Mouse (Mus musculus) hindbrain, postnatal 0 days (tissue): ENCODE data around the gene Acsl4. TPM values are rescaled to one million over a fixed set of nuclear protein-coding genes. Genes with fewer than 3 reads are reported as not detected.

ENCODE experiments used
- ATAC-seq: fragments of 200-750 bp; cut with Nextera tagmentation; 2 replicates; pipeline ENCODE4 v1.8.0; 2017; ENCODE audit warnings: mild to moderate bottlenecking, moderate TSS enrichment, moderate library complexity
- DNase-seq: peaks from one replicate; pipeline ENCODE4 v3.0.0-alpha.2; 2015; ENCODE audit warnings: low spot score
- H3K27ac ChIP-seq: fragments of 300-500 bp; sonication (generic); 2 replicates; pipeline ENCODE4 v1.5.1; 2014; ENCODE audit warnings: mild to moderate bottlenecking
- H3K27me3 ChIP-seq: fragments of 300-500 bp; sonication (generic); 2 replicates; pipeline ENCODE4 v1.6.1; 2014; ENCODE audit warnings: low read length, mixed read lengths; ENCODE audit not compliant: insufficient read depth
- H3K36me3 ChIP-seq: fragments of 300-500 bp; sonication (generic); 2 replicates; pipeline ENCODE4 v1.6.1; 2014; ENCODE audit warnings: low read length, mixed read lengths; ENCODE audit not compliant: insufficient read depth
- H3K4me1 ChIP-seq: fragments of 300-500 bp; sonication (generic); 2 replicates; pipeline ENCODE4 v1.6.1; 2014; ENCODE audit warnings: antibody characterized with exemption, low read length, mixed read lengths; ENCODE audit not compliant: insufficient read depth
- H3K4me2 ChIP-seq: fragments of 300-500 bp; sonication (generic); 2 replicates; pipeline ENCODE4 v1.6.1; 2014; ENCODE audit warnings: low read depth, mild to moderate bottlenecking, low read length, moderate library complexity, mixed read lengths
- H3K4me3 ChIP-seq: fragments of 300-500 bp; sonication (generic); 2 replicates; pipeline ENCODE4 v1.5.1; 2014; ENCODE audit warnings: low read length
- H3K9ac ChIP-seq: fragments of 300-500 bp; sonication (generic); replicated peaks from 2 replicates; pipeline ENCODE4 v1.6.1; 2014; ENCODE audit warnings: mild to moderate bottlenecking, low read length, moderate library complexity, mixed read lengths
- H3K9me3 ChIP-seq: fragments of 300-500 bp; sonication (generic); 2 replicates; pipeline ENCODE4 v1.6.1; 2016; ENCODE audit warnings: low read length, mixed read lengths
- CTCF ChIP-seq: IDR thresholded peaks from 2 replicates; pipeline ENCODE4 v1.5.1; 2016; ENCODE audit warnings: antibody characterized with exemption, control low read depth, low read depth
- WGBS: fragments of 180-500 bp; shearing (Covaris S2); extraction: QIAGEN DNeasy Blood & Tissue Kit; methylation state at CpG from one replicate; pipeline ENCODE4 v1.1.7; 2014; 5-methylcytosine and 5-hydroxymethylcytosine counted together
- polyA plus RNA-seq: library from polyadenylated mRNA; unstranded; fragments of >200 nt; fragmentation: Nextera tagmentation; extraction: Ambion mirVana; gene quantifications from 2 replicates; pipeline ENCODE4 v1.2.1, GENCODE M21; 2015
- total RNA-seq: library from RNA; depleted of rRNA; stranded (reverse); fragments of >200 nt; gene quantifications from 2 replicates; pipeline ENCODE4 v1.2.3, GENCODE M21; 2014

Acsl4 gene
- total and polyA plus RNA-seq, 2 experiments from 2014 or later: 30.0 to 30.3 TPM

- DNase-seq (no peak), ATAC-seq (no peak)
- no peaks in the 10 kb centered on the region for H3K36me3 ChIP-seq
- no peak overlapping the region for H3K9ac ChIP-seq
- H3K27ac ChIP-seq: no peak overlapping the region
- no peaks in the 10 kb centered on the region for H3K9me3 ChIP-seq
- no peak for TF ChIP-seq CTCF
- no peak overlapping the region for H3K4me3 ChIP-seq
- H3K27me3 ChIP-seq: no peaks in the 10 kb centered on the region
- 69% methylated on average over 3 of the region's 3 CpGs for WGBS
- no peak overlapping the region for H3K4me2 ChIP-seq
- H3K4me1 ChIP-seq: no peaks in the 10 kb centered on the region
These were observed 5.4 kb downstream of the Acsl4 start for GRCm38 (mm10) chrX:142384918-142385317.

GRCm38 (mm10) chrX:142379894-142380293, 10.4 kb downstream of the Acsl4 start:
- no peaks in the 10 kb centered on the region for H3K9me3 ChIP-seq
- H3K27me3 ChIP-seq: no peaks in the 10 kb centered on the region
- no peak for ATAC-seq
- H3K9ac ChIP-seq: no peak overlapping the region
- DNase-seq: no peak
- H3K27ac ChIP-seq: no peak overlapping the region
- no peak for TF ChIP-seq CTCF
- 85% methylated on average over 6 of the region's 6 CpGs for WGBS
- H3K4me1 ChIP-seq: no peaks in the 10 kb centered on the region
- no peak overlapping the region for H3K4me3 ChIP-seq
- H3K36me3 ChIP-seq: no peaks in the 10 kb centered on the region
- H3K4me2 ChIP-seq: no peak overlapping the region

DNA sequence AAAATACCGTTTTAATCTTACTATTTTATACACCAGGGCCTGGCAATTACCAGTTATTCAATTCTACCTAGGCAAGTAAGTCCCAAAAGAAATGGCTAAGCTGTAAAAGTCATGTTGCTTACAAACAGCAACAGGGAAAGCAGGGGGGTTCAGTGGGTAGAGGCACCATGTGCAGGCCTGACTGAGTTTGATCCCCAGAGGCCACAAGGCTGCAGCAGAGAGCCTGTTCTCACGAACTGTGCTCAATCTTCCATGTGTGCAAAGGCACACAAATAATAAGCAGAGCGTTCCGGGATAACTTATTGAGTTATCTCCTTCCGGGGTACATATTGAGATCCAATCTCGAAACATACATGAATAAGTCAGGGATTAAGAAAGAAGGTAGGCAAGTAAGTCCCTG, 12.3 kb downstream of the Acsl4 start:
- Histone ChIP-seq H3K27ac (no peak overlapping the region), H3K27me3 (no peaks in the 10 kb centered on the region), H3K9ac (no peak overlapping the region), H3K4me2 (no peak overlapping the region), H3K9me3 (no peaks in the 10 kb centered on the region), H3K4me1 (no peaks in the 10 kb centered on the region), H3K4me3 (no peak overlapping the region), H3K36me3 (no peaks in the 10 kb centered on the region)
- TF ChIP-seq CTCF: 0 out of 2 replicates have a peak, but pooled peaks have one; percentile 5
- DNase-seq (no peak), ATAC-seq (no peak)
- 79% methylated on average over 6 of the region's 6 CpGs for WGBS

GRCm38 (mm10) chrX:142377358-142377757, 13.0 kb downstream of the Acsl4 start:
- Histone ChIP-seq H3K27me3 (no peaks in the 10 kb centered on the region), H3K4me2 (no peak overlapping the region), H3K4me1 (no peaks in the 10 kb centered on the region), H3K9ac (no peak overlapping the region), H3K9me3 (no peaks in the 10 kb centered on the region), H3K4me3 (no peak overlapping the region), H3K27ac (no peak overlapping the region), H3K36me3 (no peaks in the 10 kb centered on the region)
- DNase-seq (no peak), ATAC-seq (no peak)
- 73% methylated on average over 3 of the region's 3 CpGs for WGBS
- no peak for TF ChIP-seq CTCF

- H3K9ac ChIP-seq: no peak overlapping the region
- ATAC-seq (no peak), DNase-seq (no peak)
- no peaks in the 10 kb centered on the region for H3K4me1 ChIP-seq
- H3K36me3 ChIP-seq: no peaks in the 10 kb centered on the region
- no peak overlapping the region for H3K4me3 ChIP-seq
- no peak for TF ChIP-seq CTCF
- no peak overlapping the region for H3K27ac ChIP-seq
- H3K27me3 ChIP-seq: no peaks in the 10 kb centered on the region
- WGBS: 74% methylated on average over 3 of the region's 3 CpGs
- no peaks in the 10 kb centered on the region for H3K9me3 ChIP-seq
- H3K4me2 ChIP-seq: no peak overlapping the region
These were observed 13.6 kb downstream of the Acsl4 start for GRCm38 (mm10) chrX:142376747-142377146.

DNA sequence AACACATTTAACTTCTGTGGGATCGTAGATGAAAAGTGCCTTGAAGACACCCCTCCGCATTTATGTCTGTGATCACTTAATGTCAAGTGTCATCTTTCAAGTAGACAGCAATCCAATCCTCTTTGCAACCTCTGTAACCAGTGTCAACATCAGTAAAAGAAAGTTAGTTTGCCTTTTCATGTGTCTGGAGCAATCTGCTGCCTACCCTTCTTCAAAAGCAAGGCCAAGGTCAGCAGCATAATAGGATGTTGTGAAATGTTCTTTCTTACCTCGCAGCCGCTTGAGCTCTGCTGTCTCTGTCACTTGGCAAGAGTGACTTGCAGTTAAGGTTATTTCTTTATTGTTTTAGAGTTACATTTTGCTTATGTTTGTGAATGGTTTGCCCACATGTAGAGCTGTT, 14.8 kb downstream of the Acsl4 start:
- WGBS: 93% methylated on average over 4 of the region's 4 CpGs
- Histone ChIP-seq H3K27me3 (no peaks in the 10 kb centered on the region), H3K4me3 (no peak overlapping the region), H3K9ac (no peak overlapping the region), H3K4me1 (no peaks in the 10 kb centered on the region), H3K27ac (no peak overlapping the region), H3K36me3 (no peaks in the 10 kb centered on the region), H3K9me3 (no peaks in the 10 kb centered on the region), H3K4me2 (no peak overlapping the region)
- TF ChIP-seq CTCF: no peak
- ATAC-seq (no peak), DNase-seq (no peak)

- no peaks in the 10 kb centered on the region for H3K9me3 ChIP-seq
- H3K4me3 ChIP-seq: no peak overlapping the region
- H3K27me3 ChIP-seq: no peaks in the 10 kb centered on the region
- DNase-seq (peak; percentile 74), ATAC-seq (no peak)
- H3K27ac ChIP-seq: no peak overlapping the region
- no peaks in the 10 kb centered on the region for H3K4me1 ChIP-seq
- H3K4me2 ChIP-seq: no peak overlapping the region
- H3K36me3 ChIP-seq: no peaks in the 10 kb centered on the region
- 17% methylated on average over 3 of the region's 3 CpGs for WGBS
- TF ChIP-seq CTCF: peak; percentile 73
- no peak overlapping the region for H3K9ac ChIP-seq
These were observed 17.9 kb downstream of the Acsl4 start for GRCm38 (mm10) chrX:142372393-142372792.
